8 mouse cellular contexts compared by ENCODE assay signal in genomic region chr1:74713099-74713858, GRCm38 (mm10). TPM values are rescaled to one million over a fixed set of nuclear protein-coding genes. Genes with fewer than 3 reads are reported as not detected.
A peak's percentile ranks its signal among the peaks of the same experiment; 100 is the strongest.
DNase-seq lines count a peak whose midpoint lies in the region; ATAC-seq and TF ChIP-seq lines count a peak whose summit lies in the region.

Cyp27a1 (plus strand) TSS chr1:74713574.

- DNase-seq in 3134 (ENCODE audit: extremely low read depth, insufficient read length, low spot score), result peak; percentile 14
- DNase-seq in adrenal gland, postnatal 10 days, result peak; percentile 74
- peak in 1 of 3 experiments; percentile 23 for DNase-seq in liver, embryonic 14.5 days (ENCODE audit: low read depth in 3 of 3, low spot score in 3 of 3)
- peak; percentile 66 for DNase-seq in testis, postnatal 14 days (ENCODE audit: low spot score)

- ATAC-seq in heart, embryonic 12.5 days (ENCODE audit: insufficient number of reproducible peaks, low FRiP score), result peak; percentile 77
- ATAC-seq in kidney, embryonic 14.5 days (ENCODE audit: low FRiP score, low TSS enrichment), result peak; percentile 92
- peak; percentile 45; the same call in 1 of the 2 replicates for ATAC-seq in liver, embryonic 14.5 days (ENCODE audit: insufficient read depth)
- ATAC-seq in monocyte, adult 5-6 weeks (replicated peaks; ENCODE audit: insufficient number of reproducible peaks, low FRiP score, low TSS enrichment, poor library complexity, severe bottlenecking), result peak; percentile 44

- H3K4me1 ChIP-seq in embryonic fibroblast, embryonic 13.5 days (ENCODE audit: control insufficient read depth, insufficient read depth, low read length), result no peaks in the 10 kb centered on the region
- H3K4me1 ChIP-seq in heart, embryonic 12.5 days (replicated peaks), result peaks cover 11% of the 10 kb centered on the region
- 0 out of 2 replicates have a peak, but pooled peaks cover 6% of the 10 kb centered on the region for H3K4me1 ChIP-seq in kidney, embryonic 14.5 days (ENCODE audit: control insufficient read depth, insufficient read depth, low read length)
- peaks cover 0 to 5% of the 10 kb centered on the region in 2 experiments; a peak in 1 of 4 replicates for H3K4me1 ChIP-seq in liver, embryonic 14.5 days (replicated peaks; ENCODE audit: control insufficient read depth in 2 of 2, insufficient read depth in 2 of 2, low read length in 1 of 2)

- no peaks in the 10 kb centered on the region for H3K36me3 ChIP-seq in heart, embryonic 12.5 days
- no peaks in the 10 kb centered on the region for H3K36me3 ChIP-seq in kidney, embryonic 14.5 days (ENCODE audit: control insufficient read depth, insufficient read depth, low read length)
- no peaks in the 10 kb centered on the region for H3K36me3 ChIP-seq in liver, embryonic 14.5 days (replicated peaks; ENCODE audit: control insufficient read depth, insufficient read depth, low read depth)

- WGBS in heart, embryonic 12.5 days, result 3% methylated on average over 35 of the region's 35 CpGs
- 2% methylated on average over 35 of the region's 35 CpGs for WGBS in kidney, embryonic 14.5 days
- 6% methylated on average over 35 of the region's 35 CpGs for WGBS in liver, embryonic 14.5 days (ENCODE audit: insufficient replicate concordance)

- peak within 1 kb of the TSS; percentile 85 for H3K4me2 ChIP-seq in heart, embryonic 12.5 days
- peak within 1 kb of the TSS; percentile 86 for H3K4me2 ChIP-seq in kidney, embryonic 14.5 days (replicated peaks; ENCODE audit: low read depth, low read length)
- peak within 1 kb of the TSS; percentile 68 for H3K4me2 ChIP-seq in liver, embryonic 14.5 days (ENCODE audit: low read depth)

- TF ChIP-seq POLR2A in embryonic fibroblast, embryonic 13.5 days (IDR thresholded peaks at IDR 0.05; ENCODE audit: low read depth, low read length), result peak; percentile 26

- no peak for TF ChIP-seq EP300 in liver, embryonic 14.5 days (IDR thresholded peaks at IDR 0.05; ENCODE audit: low read depth)

- peak within 1 kb of the TSS; percentile 26 for H3K4me3 ChIP-seq in embryonic fibroblast, embryonic 13.5 days (ENCODE audit: insufficient read depth, low read length)
- H3K4me3 ChIP-seq in heart, embryonic 12.5 days, result peak within 1 kb of the TSS; percentile 60
- peak within 1 kb of the TSS; percentile 55 for H3K4me3 ChIP-seq in kidney, embryonic 14.5 days (ENCODE audit: low read length)
- peak within 1 kb of the TSS; percentile 53 to 54 for H3K4me3 ChIP-seq in liver, embryonic 14.5 days (ENCODE audit: insufficient read depth in 1 of 2, low read depth in 2 of 2, low read length in 2 of 2)

- TF ChIP-seq CTCF in embryonic fibroblast, embryonic 13.5 days (IDR thresholded peaks at IDR 0.05; ENCODE audit: borderline replicate concordance, insufficient read depth, low read length), result no peak; the same call in 1 of the 2 replicates
- TF ChIP-seq CTCF in liver, embryonic 14.5 days (IDR thresholded peaks at IDR 0.05; ENCODE audit: low read depth), result peak; percentile 33

- H3K9ac ChIP-seq in heart, embryonic 12.5 days, result peak within 1 kb of the TSS; percentile 80
- H3K9ac ChIP-seq in kidney, embryonic 14.5 days (ENCODE audit: low read depth, low read length), result peak within 1 kb of the TSS; percentile 71
- H3K9ac ChIP-seq in liver, embryonic 14.5 days (replicated peaks), result peak within 1 kb of the TSS; percentile 46

- H3K9me3 ChIP-seq in heart, embryonic 12.5 days (replicated peaks), result no peaks in the 10 kb centered on the region
- H3K9me3 ChIP-seq in kidney, embryonic 14.5 days (ENCODE audit: control insufficient read depth, low read length), result no peaks in the 10 kb centered on the region
- no peaks in the 10 kb centered on the region for H3K9me3 ChIP-seq in liver, embryonic 14.5 days (ENCODE audit: control insufficient read depth, low read length)

- H3K27me3 ChIP-seq in heart, embryonic 12.5 days (replicated peaks), result no peaks in the 10 kb centered on the region
- no peaks in the 10 kb centered on the region for H3K27me3 ChIP-seq in kidney, embryonic 14.5 days (ENCODE audit: control insufficient read depth, insufficient read depth, low read length)
- peaks cover 13% of the 10 kb centered on the region for H3K27me3 ChIP-seq in liver, embryonic 14.5 days (ENCODE audit: control insufficient read depth, insufficient read depth, low read length)

- H3K27ac ChIP-seq in embryonic fibroblast, embryonic 13.5 days (ENCODE audit: insufficient read depth, low read length), result no peak within 1 kb of the TSS
- H3K27ac ChIP-seq in heart, embryonic 12.5 days (ENCODE audit: poor library complexity, severe bottlenecking), result peak within 1 kb of the TSS; percentile 47; the same call in 1 of the 2 replicates
- H3K27ac ChIP-seq in kidney, embryonic 14.5 days (ENCODE audit: low read depth, low read length), result peak within 1 kb of the TSS; percentile 13; the same call in 1 of the 2 replicates
- no peak within 1 kb of the TSS for H3K27ac ChIP-seq in liver, embryonic 14.5 days

RNA-seq across cellular contexts. Expression of gene Cyp27a1, which starts in this region (rescaled TPM):
- 10 to 100 TPM; 15.1 to 15.2 TPM for total RNA-seq in adrenal gland, postnatal 10 days (2021)
- 0.51 and 2.1 TPM in 2 replicates for polyA plus RNA-seq in embryonic fibroblast, embryonic 13.5 days (2011; ENCODE audit: insufficient read length, low read depth, missing spikeins)
- 13.5 and 13.8 TPM in 2 replicates for polyA plus RNA-seq in heart, embryonic 12.5 days (2016; fragmentation: Nextera tagmentation; extraction: Ambion mirVana)
- 6.3 and 8.1 TPM in 2 replicates for polyA plus RNA-seq in kidney, embryonic 14.5 days (2014; fragmentation: Nextera tagmentation; extraction: Ambion mirVana)
- polyA plus RNA-seq in liver, embryonic 14.5 days (2012; rRNA removed), result 2.5 and 3.3 TPM in 2 replicates
- 3.4 and 5.0 TPM in 2 replicates for polyA plus RNA-seq in liver, embryonic 14.5 days (2014; fragmentation: Nextera tagmentation; extraction: Ambion mirVana)
- 52.0 to 91.2 TPM (median 90.6 TPM) in 3 replicates for total RNA-seq in monocyte, adult 5-6 weeks (2017)

Comparison
In these comparisons a context has a peak if more than half of its experiments do, and no peak if none do; other contexts are left out.
1. H3K27ac ChIP-seq: peak in heart, embryonic 12.5 days (single experiment) and kidney, embryonic 14.5 days (single experiment); none in embryonic fibroblast, embryonic 13.5 days (single experiment) and liver, embryonic 14.5 days (single experiment).
2. Peak in every context shown above with its lines, with median percentiles within 50 percentile points of each other: H3K4me3 ChIP-seq, ATAC-seq, H3K4me2 ChIP-seq and H3K9ac ChIP-seq.